Comparison of ENCODE assay signal across 14 mouse cellular contexts in genomic region chr1:120112251-120113187, GRCm38 (mm10). TPM values are rescaled to one million over a fixed set of nuclear protein-coding genes. Genes with fewer than 3 reads are reported as not detected.
DNase-seq lines count a peak whose midpoint lies in the region; ATAC-seq lines count a peak whose summit lies in the region.
"Had no signal": no experiment of that assay in that cellular context is flagged by ENCODE, and none has a peak within 500 bp of the region (broad histone marks: within the 10 kb centered on the region; RNA-seq: fewer than 3 reads in every experiment).

No protein-coding gene starts in this region.

- 0 out of 2 replicates have a peak, but pooled peaks have one; percentile 28 for ATAC-seq in kidney, embryonic 16.5 days (ENCODE audit: low FRiP score, low TSS enrichment)
- peak; percentile 31 to 44; a peak in 2 of 4 replicates for ATAC-seq in hematopoietic stem cell, adult 5-6 weeks (replicated peaks in 1 of 2; ENCODE audit: insufficient read depth in 1 of 2, low FRiP score in 2 of 2, low TSS enrichment in 1 of 2, low read depth in 1 of 2, poor library complexity in 2 of 2, severe bottlenecking in 2 of 2)
- peak; percentile 66 for ATAC-seq in megakaryocyte-erythroid progenitor cell, adult 5-6 weeks (replicated peaks; ENCODE audit: low FRiP score, low TSS enrichment, poor library complexity, severe bottlenecking)

- DNase-seq in kidney, adult 18-20 months = no peak
- DNase-seq in NIH3T3 (ENCODE audit: low read depth) = peak; percentile 38
- DNase-seq in embryo, embryonic 11 days = no peak
- no peak for DNase-seq in T-cell, adult 2 months (ENCODE audit: low spot score)
- DNase-seq in spleen, postnatal 36 days (ENCODE audit: low spot score in 2 of 2) = no peak
- DNase-seq: cerebellum, adult 2 months; heart, postnatal 14 days had no signal

- H3K4me1 ChIP-seq in kidney, embryonic 16.5 days (ENCODE audit: insufficient read depth, low read length) = peaks cover 6% of the 10 kb centered on the region; the same call in 1 of the 2 replicates

- 84% methylated on average over 12 of the region's 12 CpGs for WGBS in kidney, embryonic 16.5 days

- no peak overlapping the region for H3K4me2 ChIP-seq in kidney, embryonic 16.5 days (replicated peaks; ENCODE audit: low read depth, low read length)
- H3K4me2 ChIP-seq: kidney, embryonic 15.5 days; liver, embryonic 15.5 days had no signal

- peaks cover 9% of the 10 kb centered on the region for H3K9me3 ChIP-seq in kidney, embryonic 16.5 days (ENCODE audit: low read length)
- H3K9me3 ChIP-seq: kidney, embryonic 15.5 days had no signal

- H3K27me3 ChIP-seq in kidney, embryonic 16.5 days (ENCODE audit: insufficient read depth, low read length) = no peaks in the 10 kb centered on the region
- H3K27me3 ChIP-seq: kidney, embryonic 15.5 days; liver, embryonic 15.5 days had no signal

- H3K27ac ChIP-seq in kidney, embryonic 16.5 days (ENCODE audit: low read length) = no peak overlapping the region
- H3K27ac ChIP-seq: kidney, embryonic 15.5 days; liver, embryonic 15.5 days had no signal

- no peak overlapping the region for H3K9ac ChIP-seq in kidney, embryonic 16.5 days (replicated peaks; ENCODE audit: low read length)
- H3K9ac ChIP-seq: kidney, embryonic 15.5 days; liver, embryonic 15.5 days had no signal

- no peak overlapping the region for H3K4me3 ChIP-seq in kidney, embryonic 16.5 days (ENCODE audit: low read length)
- H3K4me3 ChIP-seq: kidney, embryonic 15.5 days; liver, embryonic 15.5 days; megakaryocyte, embryonic 14.5 days; myocyte had no signal

- H3K36me3 ChIP-seq in kidney, embryonic 16.5 days (ENCODE audit: insufficient read depth, low read length) = peaks cover 42% of the 10 kb centered on the region

RNA-seq across cellular contexts. Expression of gene Dbi, which starts 8.4 kb away (rescaled TPM):
- polyA plus RNA-seq in kidney, embryonic 16.5 days (2015; fragmentation: Nextera tagmentation; extraction: Ambion mirVana) = 658 and 708 TPM in 2 replicates
- total RNA-seq in hematopoietic stem cell, adult 5-6 weeks (2017) = 156 and 161 TPM in 2 replicates
- total RNA-seq in megakaryocyte-erythroid progenitor cell, adult 5-6 weeks (2014; fragmentation: Nextera tagmentation) = 120 and 154 TPM in 2 replicates
- total RNA-seq in megakaryocyte-erythroid progenitor cell, adult 5-6 weeks (2017) = 135 and 188 TPM in 2 replicates

RNA-seq across cellular contexts. Expression of gene 3110009E18Rik, which starts 8.5 kb away (rescaled TPM):
- 13.5 and 16.7 TPM in 2 replicates for polyA plus RNA-seq in kidney, embryonic 16.5 days (2015; fragmentation: Nextera tagmentation; extraction: Ambion mirVana)
- total RNA-seq in hematopoietic stem cell, adult 5-6 weeks (2017) = 11.3 and 11.5 TPM in 2 replicates
- 9.2 and 20.1 TPM in 2 replicates for total RNA-seq in megakaryocyte-erythroid progenitor cell, adult 5-6 weeks (2014; fragmentation: Nextera tagmentation)
- 1.7 and 11.7 TPM in 2 replicates for total RNA-seq in megakaryocyte-erythroid progenitor cell, adult 5-6 weeks (2017)

RNA-seq across cellular contexts. Expression of gene Tmem37, which starts 38.6 kb away (rescaled TPM):
- 78.9 and 83.5 TPM in 2 replicates for polyA plus RNA-seq in kidney, embryonic 16.5 days (2015; fragmentation: Nextera tagmentation; extraction: Ambion mirVana)
- total RNA-seq in hematopoietic stem cell, adult 5-6 weeks (2017) = 0.25 and 2.6 TPM in 2 replicates
- total RNA-seq in megakaryocyte-erythroid progenitor cell, adult 5-6 weeks (2014; fragmentation: Nextera tagmentation) = not detected in 2 replicates
- total RNA-seq in megakaryocyte-erythroid progenitor cell, adult 5-6 weeks (2017) = not detected in 2 replicates
